Mouse (Mus musculus) gastrocnemius, adult 8-10 months (tissue): ENCODE results near the gene Trip6. TPM values are rescaled to one million over a fixed set of nuclear protein-coding genes. Genes with fewer than 3 reads are reported as not detected.

Experiments
- DNase-seq, 2 experiments: peaks; one replicate each; pipeline ENCODE4 v3.0.0; 2022; ENCODE audit warnings: low spot score in 2 of 2
- microRNA-seq: library from miRNA; unstranded; fragments of <30 nt; microRNA quantifications from one replicate; pipeline ENCODE4 v1.2.0, GENCODE M21; 2022
- total RNA-seq, 4 experiments: library from RNA; stranded (reverse); gene quantifications; 2 replicates each; pipeline ENCODE4 v1.2.4; 2022

Gene Trip6
- total RNA-seq, 4 experiments from 2014 or later, result 1.4 to 3.9 (median 2.1) TPM

- no peak for DNase-seq
Measured at GRCm38 (mm10) chr5:137268131-137268910, 45.9 kb downstream of the Trip6 start.

DNA sequence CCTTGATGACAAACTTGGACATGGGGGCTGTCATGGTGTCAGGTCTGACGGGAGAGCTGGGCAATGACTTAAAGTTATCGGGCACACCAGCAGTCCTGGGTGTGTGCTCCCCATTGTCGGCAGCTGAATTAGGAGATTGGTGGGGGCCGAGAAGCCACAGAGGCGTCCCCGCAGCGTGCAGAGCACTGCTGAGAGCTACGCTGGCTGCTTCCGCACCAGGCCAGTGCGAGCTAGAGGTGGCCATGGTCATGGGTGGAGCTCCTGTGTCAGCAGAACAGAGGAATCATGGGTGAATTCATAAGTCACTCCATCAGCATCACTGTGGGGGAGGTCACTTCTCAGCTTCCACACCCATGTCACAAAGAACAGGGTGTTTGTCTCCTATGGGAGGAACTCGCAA is 49.4 kb downstream of the Trip6 start:
- no peak for DNase-seq

DNA sequence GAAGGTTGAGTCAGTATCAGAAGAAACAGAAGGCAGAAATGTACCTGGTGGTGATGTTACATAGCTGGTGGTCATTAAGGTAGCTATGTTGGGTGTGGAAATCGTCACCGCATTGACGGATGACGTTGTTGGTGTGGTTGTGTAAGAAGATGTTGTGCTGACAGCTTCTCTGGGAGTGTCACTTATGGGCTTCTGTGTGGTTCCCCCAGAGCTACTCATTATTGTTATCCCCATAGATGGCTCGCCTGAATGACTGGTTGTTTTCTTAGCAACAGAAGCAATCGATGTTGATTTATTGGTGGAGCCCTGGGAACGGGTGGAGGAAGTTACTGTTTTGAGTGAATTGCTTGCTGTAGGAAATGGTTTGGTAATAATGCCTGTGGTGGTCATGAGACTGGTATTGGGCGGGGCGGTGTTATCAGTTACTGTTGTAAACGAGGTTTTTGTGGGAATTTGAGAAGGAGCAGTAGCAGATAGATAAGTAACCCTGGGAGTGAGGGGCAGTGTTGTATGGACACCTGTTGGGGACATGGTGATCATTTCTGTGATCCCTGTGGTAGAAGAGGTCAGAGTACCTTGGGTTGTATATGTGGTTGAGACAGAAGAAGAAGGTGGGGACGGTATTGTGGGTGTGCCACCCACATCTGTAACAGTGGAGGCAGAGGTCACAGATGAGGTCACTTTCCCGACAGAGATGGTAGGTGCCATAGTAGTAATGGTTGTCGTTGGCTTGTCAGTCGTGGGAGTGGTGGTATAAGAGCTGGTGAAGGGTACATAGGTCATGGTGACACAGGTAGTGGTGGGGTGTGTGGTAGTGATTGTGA is 50.1 kb downstream of the Trip6 start:
- DNase-seq, result no peak

Small RNAs within 50 kb of the gene (microRNA-seq; reads per million reads assigned to microRNA genes)
- gene Mir7036, result not detected
- gene Mir8116, result not detected

Other genes starting within 250 kb of the Trip6 start
- gene Serpine1, start 242.1 kb downstream of the Trip6 start, total RNA-seq, result 1 to 10 TPM; 1.8 to 7.5 (median 6.2) TPM
- 1 to 10 TPM; 6.5 to 9.0 (median 7.8) TPM for gene Trim56, start 198.2 kb downstream of the Trip6 start, total RNA-seq
- not detected for gene Muc3, start 165.1 kb downstream of the Trip6 start, total RNA-seq
- under 1 TPM in 1 of 4 experiments, not detected in 3; 0.22 TPM for gene Muc3a, start 102.0 kb downstream of the Trip6 start, total RNA-seq
- gene Ache, start 26.9 kb downstream of the Trip6 start, total RNA-seq, result 10 to 100 TPM; 15.8 to 27.7 (median 20.1) TPM
- gene Ufsp1, start 19.8 kb downstream of the Trip6 start, total RNA-seq, result 10 to 100 TPM; 14.6 to 22.7 (median 19.1) TPM
- 10 to 100 TPM; 30.0 to 37.2 (median 34.0) TPM for gene Srrt, start 6.7 kb downstream of the Trip6 start, total RNA-seq
- gene Slc12a9, start 19.2 kb upstream of the Trip6 start, total RNA-seq, result 1 to 10 TPM; 1.7 to 3.6 (median 1.9) TPM
- 10 to 100 TPM in 1 of 4 experiments, 1 to 10 TPM in 3; 6.9 to 10.7 (median 8.6) TPM for gene Ephb4, start 35.7 kb upstream of the Trip6 start, total RNA-seq
- gene Zan, start 162.7 kb upstream of the Trip6 start, total RNA-seq, result under 1 TPM in 2 of 4 experiments, not detected in 2; 0.02 to 0.54 TPM
- gene Pop7, start 188.1 kb upstream of the Trip6 start, total RNA-seq, result 10 to 100 TPM; 10.5 to 11.7 (median 11.2) TPM
- 10 to 100 TPM; 21.2 to 25.5 (median 22.6) TPM for gene Gigyf1, start 204.1 kb upstream of the Trip6 start, total RNA-seq
- gene Epo, start 218.8 kb upstream of the Trip6 start, total RNA-seq, result not detected
- gene Gnb2, start 219.1 kb upstream of the Trip6 start, total RNA-seq, result 100 to 1,000 TPM; 118 to 137 (median 128) TPM
- gene Actl6b, start 239.1 kb upstream of the Trip6 start, total RNA-seq, result not detected